Mouse (Mus musculus): Measurements from ENCODE around the gene Nup155. TPM values are rescaled to one million over a fixed set of nuclear protein-coding genes. Genes with fewer than 3 reads are reported as not detected.

Gene Nup155
- polyA plus RNA-seq, 1 experiment from 2014 or later, result 7.4 TPM

- H3K27ac ChIP-seq, result no peak overlapping the region
- no peaks in the 10 kb centered on the region for H3K79me2 ChIP-seq (ENCODE audit: inconsistent target)
- WGBS (ENCODE audit: missing documents), result 91% methylated on average over 3 of the region's 3 CpGs
- H3K4me3 ChIP-seq (ENCODE audit: inconsistent target), result no peak overlapping the region
- peaks cover 73% of the 10 kb centered on the region for H3K36me3 ChIP-seq (ENCODE audit: inconsistent target)
Measured at GRCm38 (mm10) chr15:8131268-8131667, 22.2 kb downstream of the Nup155 start.

DNA sequence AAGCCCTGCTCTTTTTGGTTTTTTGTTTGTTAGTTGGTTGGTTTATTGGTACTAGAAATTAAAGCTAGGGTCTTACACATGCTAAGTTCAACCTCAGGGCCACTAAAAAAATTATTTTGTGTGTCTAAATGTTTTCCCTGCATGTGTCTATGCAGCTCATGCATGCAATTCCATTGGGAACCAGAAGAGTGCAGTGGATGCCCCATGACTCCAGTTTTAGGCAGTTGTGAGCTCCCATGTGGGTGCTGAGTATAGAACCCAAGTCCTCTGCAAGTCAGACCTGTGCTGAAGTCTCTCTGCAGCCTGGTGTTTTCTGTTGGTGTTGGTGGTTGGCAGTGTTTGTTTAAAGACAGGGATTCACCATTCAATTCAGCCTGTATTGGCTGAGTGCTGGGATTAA is 22.7 kb downstream of the Nup155 start:
- Histone ChIP-seq H3K36me3 (ENCODE audit: inconsistent target) (peaks cover 78% of the 10 kb centered on the region), H3K27ac (no peak overlapping the region), H3K79me2 (ENCODE audit: inconsistent target) (no peaks in the 10 kb centered on the region), H3K4me3 (ENCODE audit: inconsistent target) (no peak overlapping the region)

- Histone ChIP-seq H3K27ac (no peak overlapping the region), H3K36me3 (ENCODE audit: inconsistent target) (peaks cover 78% of the 10 kb centered on the region), H3K4me3 (ENCODE audit: inconsistent target) (no peak overlapping the region), H3K79me2 (ENCODE audit: inconsistent target) (no peaks in the 10 kb centered on the region)
- whole genome bisulfite sequencing (ENCODE audit: missing documents), result 86% methylated on average over 5 of the region's 5 CpGs
Measured at GRCm38 (mm10) chr15:8135606-8136005, 26.5 kb downstream of the Nup155 start.

GRCm38 (mm10) chr15:8161841-8162240 is 52.8 kb downstream of the Nup155 start:
- WGBS (ENCODE audit: missing documents), result 56% methylated on average over 1 of the region's 1 CpGs
- Histone ChIP-seq H3K79me2 (ENCODE audit: inconsistent target) (no peaks in the 10 kb centered on the region), H3K27ac (no peak overlapping the region), H3K36me3 (ENCODE audit: inconsistent target) (peaks cover 13% of the 10 kb centered on the region; the same call in 1 of the 2 replicates), H3K4me3 (ENCODE audit: inconsistent target) (no peak overlapping the region)

- WGBS (ENCODE audit: missing documents), result 0% methylated on average over 42 of the region's 47 CpGs
- H3K27ac ChIP-seq, result 0 out of 2 replicates have a peak within 1 kb of the TSS, but pooled peaks have one; percentile 7
Measured at GRCm38 (mm10) chr15:8168591-8169265, 59.7 kb downstream of the Nup155 start, which contains the start of gene Cplane1. TSS of gene Cplane1 (plus strand) at chr15:8169106.

DNA sequence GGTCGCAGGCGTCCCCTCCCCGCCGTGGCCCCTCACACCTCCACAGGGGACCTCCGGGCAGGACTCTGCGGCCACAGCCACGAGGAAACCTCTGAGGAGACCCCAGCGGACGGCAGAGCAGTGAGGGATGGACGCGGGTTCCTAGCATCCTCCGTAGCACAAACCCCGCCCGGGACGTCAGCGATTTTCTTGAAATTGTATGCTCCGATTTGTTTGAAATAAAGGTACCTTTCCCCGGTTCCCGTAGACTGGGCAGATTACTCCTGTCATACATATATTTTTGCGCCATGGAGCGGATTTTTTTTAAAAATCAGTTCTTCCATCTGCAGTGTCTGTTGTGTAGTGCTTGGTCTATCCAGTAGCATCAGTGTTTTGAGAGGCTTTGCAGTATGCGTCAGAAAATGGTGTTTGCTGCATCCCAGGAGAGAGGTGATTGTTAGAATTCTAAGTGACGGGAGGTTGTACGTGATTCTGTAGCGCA is 60.2 kb downstream of the Nup155 start:
- H3K27ac ChIP-seq, result no peak overlapping the region
- no peaks in the 10 kb centered on the region for H3K79me2 ChIP-seq (ENCODE audit: inconsistent target)
- 2% methylated on average over 20 of the region's 25 CpGs for WGBS (ENCODE audit: missing documents)
- no peaks in the 10 kb centered on the region for H3K36me3 ChIP-seq (ENCODE audit: inconsistent target)
- H3K4me3 ChIP-seq (ENCODE audit: inconsistent target), result peak overlapping the region; percentile 72

More at GRCm38 (mm10) chr15:8168591-8169265, 59.7 kb downstream of the Nup155 start, which contains the start of gene Cplane1:
- peak within 1 kb of the TSS; percentile 72 for H3K4me3 ChIP-seq (ENCODE audit: inconsistent target)
- H3K36me3 ChIP-seq (ENCODE audit: inconsistent target), result no peaks in the 10 kb centered on the region
- no peaks in the 10 kb centered on the region for H3K79me2 ChIP-seq (ENCODE audit: inconsistent target)

DNA sequence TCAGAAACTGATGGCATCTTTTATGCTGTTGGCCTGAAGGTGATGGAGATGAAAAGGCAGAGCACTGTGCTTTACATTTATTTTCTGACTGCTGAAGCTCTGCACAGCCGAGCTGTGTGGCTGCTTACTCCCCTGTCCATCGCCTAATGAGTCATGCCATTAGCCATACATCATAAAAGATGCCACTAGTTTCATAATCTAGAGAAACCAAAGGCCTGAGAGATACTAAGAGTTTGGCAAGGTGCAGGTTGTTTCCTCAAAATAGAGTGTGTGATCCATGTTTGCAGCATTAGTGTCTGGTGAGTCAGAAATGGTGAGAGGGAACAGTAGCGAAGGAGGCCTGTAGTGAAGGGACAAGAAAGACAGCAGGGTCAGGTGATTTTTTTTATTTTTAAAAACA is 80.5 kb downstream of the Nup155 start:
- Histone ChIP-seq H3K79me2 (ENCODE audit: inconsistent target) (no peaks in the 10 kb centered on the region), H3K36me3 (ENCODE audit: inconsistent target) (peaks cover 10% of the 10 kb centered on the region), H3K4me3 (ENCODE audit: inconsistent target) (no peak overlapping the region), H3K27ac (no peak overlapping the region)
- WGBS (ENCODE audit: missing documents), result 85% methylated on average over 3 of the region's 3 CpGs

- no peaks in the 10 kb centered on the region for H3K79me2 ChIP-seq (ENCODE audit: inconsistent target)
- peaks cover 10% of the 10 kb centered on the region for H3K36me3 ChIP-seq (ENCODE audit: inconsistent target)
- no peak overlapping the region for H3K27ac ChIP-seq
- 97% methylated on average over 3 of the region's 3 CpGs for WGBS (ENCODE audit: missing documents)
- no peak overlapping the region for H3K4me3 ChIP-seq (ENCODE audit: inconsistent target)
Measured at GRCm38 (mm10) chr15:8190435-8190834, 81.4 kb downstream of the Nup155 start.

DNA sequence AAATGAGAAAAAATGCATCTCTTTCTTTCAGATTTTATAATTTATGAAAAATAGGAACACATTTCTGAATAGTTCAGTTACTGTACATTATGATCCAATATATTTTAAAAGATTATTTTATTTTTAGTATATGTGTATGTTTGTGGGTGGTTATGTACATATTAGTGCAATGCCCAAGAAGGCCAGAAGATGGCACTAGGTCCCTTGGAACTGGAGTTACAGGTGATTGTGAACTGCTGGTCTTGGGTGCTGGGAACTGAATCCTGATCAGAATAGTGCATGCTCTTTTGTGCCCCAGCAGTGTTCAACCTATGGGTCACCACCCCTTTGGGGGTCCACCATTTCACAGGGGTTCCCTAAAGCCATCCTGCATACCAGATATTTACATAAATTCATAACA is 91.2 kb downstream of the Nup155 start:
- Histone ChIP-seq H3K36me3 (ENCODE audit: inconsistent target) (peaks cover 12% of the 10 kb centered on the region; the same call in 1 of the 2 replicates), H3K4me3 (ENCODE audit: inconsistent target) (no peak overlapping the region), H3K27ac (no peak overlapping the region), H3K79me2 (ENCODE audit: inconsistent target) (no peaks in the 10 kb centered on the region)

- Histone ChIP-seq H3K27ac (no peak overlapping the region), H3K79me2 (ENCODE audit: inconsistent target) (no peaks in the 10 kb centered on the region), H3K4me3 (ENCODE audit: inconsistent target) (no peak overlapping the region), H3K36me3 (ENCODE audit: inconsistent target) (peaks cover 8% of the 10 kb centered on the region; the same call in 1 of the 2 replicates)
- WGBS (ENCODE audit: missing documents), result 60% methylated on average over 6 of the region's 6 CpGs
Measured at GRCm38 (mm10) chr15:8208362-8208761, 99.3 kb downstream of the Nup155 start.

Other genes with a start within 250 kb of the Nup155 start
- 30.9 to 40.5 TPM (median 35.5 TPM) in 3 replicates for gene Wdr70, start 10.1 kb upstream of the Nup155 start, polyA plus RNA-seq (2018)
- gene Cplane1, start 59.8 kb downstream of the Nup155 start, polyA plus RNA-seq (2018), result 2.9 to 3.2 TPM (median 3.1 TPM) in 3 replicates